Mouse (Mus musculus) 416B (cell line): ENCODE data around the gene Fars2.
A peak's percentile ranks its signal among the peaks of the same experiment; 100 is the strongest.

Experiments
- DNase-seq: peaks from one replicate; pipeline ENCODE4 v3.0.0; 2011; ENCODE audit warnings: low read depth

Fars2 gene

GRCm38 (mm10) chr13:36696351-36696771, 579.1 kb downstream of the Fars2 start:
- DNase-seq = peak; percentile 98

GRCm38 (mm10) chr13:36707088-36707690, 590.0 kb downstream of the Fars2 start:
- DNase-seq = no peak

- no peak for DNase-seq
Observed at GRCm38 (mm10) chr13:36714101-36714500, 596.9 kb downstream of the Fars2 start.

- DNase-seq = no peak
Observed at GRCm38 (mm10) chr13:36716708-36717107, 599.5 kb downstream of the Fars2 start.

GRCm38 (mm10) chr13:36717376-36717775, 600.2 kb downstream of the Fars2 start:
- DNase-seq = no peak

- no peak for DNase-seq
Observed at GRCm38 (mm10) chr13:36720297-36721017, 603.2 kb downstream of the Fars2 start.

- no peak for DNase-seq
Observed at GRCm38 (mm10) chr13:36722309-36722708, 605.1 kb downstream of the Fars2 start.

GRCm38 (mm10) chr13:36723726-36724300, 606.6 kb downstream of the Fars2 start:
- no peak for DNase-seq

GRCm38 (mm10) chr13:36724533-36725470, 607.6 kb downstream of the Fars2 start:
- DNase-seq = no peak

- no peak for DNase-seq
Observed at GRCm38 (mm10) chr13:36725881-36726280, 608.7 kb downstream of the Fars2 start.

GRCm38 (mm10) chr13:36726551-36726950, 609.3 kb downstream of the Fars2 start:
- DNase-seq = no peak

- no peak for DNase-seq
Observed at GRCm38 (mm10) chr13:36726951-36727778, 610.0 kb downstream of the Fars2 start.

GRCm38 (mm10) chr13:36727779-36728470, 610.7 kb downstream of the Fars2 start:
- no peak for DNase-seq

- DNase-seq = no peak
Observed at GRCm38 (mm10) chr13:36728509-36728908, 611.3 kb downstream of the Fars2 start.

- no peak for DNase-seq
Observed at GRCm38 (mm10) chr13:36729731-36730340, 612.6 kb downstream of the Fars2 start.

GRCm38 (mm10) chr13:36730341-36730761, 613.1 kb downstream of the Fars2 start:
- no peak for DNase-seq

GRCm38 (mm10) chr13:36731016-36731930, 614.1 kb downstream of the Fars2 start:
- DNase-seq = no peak

GRCm38 (mm10) chr13:36731931-36732461, 614.8 kb downstream of the Fars2 start:
- DNase-seq = no peak
